Mouse (Mus musculus): ENCODE data around the gene Ubr7. TPM values are rescaled to one million over a fixed set of nuclear protein-coding genes. Genes with fewer than 3 reads are reported as not detected.

The Ubr7 gene
- total and polyA plus RNA-seq, 3 experiments, result 46.3 to 80.4 (median 48.8) TPM

GRCm38 (mm10) chr12:102771601-102772000 is 13.8 kb downstream of the Ubr7 start:
- TF ChIP-seq JUN (IDR thresholded peaks at IDR 0.05; ENCODE audit: insufficient read depth, low read depth, low read length), result no peak
- peak; percentile 21; the same call in 1 of the 2 replicates for TF ChIP-seq MAFK (IDR thresholded peaks at IDR 0.05; ENCODE audit: insufficient replicate concordance, low read length)
- TF ChIP-seq ZMIZ1 (IDR thresholded peaks at IDR 0.05; ENCODE audit: low read depth, low read length), result no peak
- Histone ChIP-seq H3K27me3 (replicated peaks) (no peaks in the 10 kb centered on the region), H3K4me3 (replicated peaks in 1 of 3; ENCODE audit: low read depth in 2 of 3, low read length in 2 of 3, poor library complexity in 1 of 3) (no peak overlapping the region), H3K36me3 (replicated peaks in 1 of 2; ENCODE audit: control insufficient read depth in 1 of 2, insufficient read depth in 1 of 2, low read length in 1 of 2) (peaks cover 74 to 94% of the 10 kb centered on the region in 2 experiments), H3K9ac (ENCODE audit: insufficient read depth, low read depth) (no peak overlapping the region), H3K79me2 (replicated peaks; ENCODE audit: control insufficient read depth, extremely low read depth, insufficient read depth, poor library complexity, severe bottlenecking) (no peaks in the 10 kb centered on the region), H3K9me3 (replicated peaks; ENCODE audit: low read length) (peaks cover 2% of the 10 kb centered on the region), H3K27ac (ENCODE audit: insufficient read depth, low read depth) (no peak overlapping the region), H3K4me2 (ENCODE audit: insufficient read depth, low read depth, poor library complexity, severe bottlenecking) (no peak overlapping the region), H3K4me1 (ENCODE audit: control insufficient read depth in 1 of 2, insufficient read depth in 2 of 2) (peaks cover 0 to 3% of the 10 kb centered on the region in 2 experiments; a peak in 1 of 4 replicates)
- in situ Hi-C loops (cut with MboI; ENCODE audit: low pct_ligation_motif_present, low pct_unique_long_range_greater_than_20kb, low sequenced_read_pairs) (no loop called here), dilution Hi-C loops (cut with MboI; ENCODE audit: extremely low pct_ligation_motif_present, extremely low pct_unique_long_range_greater_than_20kb, low sequenced_read_pairs) (no loop called here)
- DNase-seq (ENCODE audit: extremely low read depth), result no peak

GRCm38 (mm10) chr12:102772676-102773075 is 14.9 kb downstream of the Ubr7 start:
- peaks cover 2% of the 10 kb centered on the region for H3K9me3 ChIP-seq (replicated peaks; ENCODE audit: low read length)
- H3K4me3 ChIP-seq (replicated peaks in 1 of 3; ENCODE audit: low read depth in 2 of 3, low read length in 2 of 3, poor library complexity in 1 of 3), result no peak overlapping the region
- no peak overlapping the region for H3K9ac ChIP-seq (ENCODE audit: insufficient read depth, low read depth)
- TF ChIP-seq MAZ (IDR thresholded peaks at IDR 0.05; ENCODE audit: low read depth, low read length) (no peak), ETS1 (conservative IDR thresholded peaks at IDR 0.05; ENCODE audit: low read depth, low read length) (no peak), RCOR1 (conservative IDR thresholded peaks at IDR 0.05; ENCODE audit: low read depth, low read length) (no peak), TCF12 (IDR thresholded peaks at IDR 0.05; ENCODE audit: low read depth, low read length) (no peak), MXI1 (IDR thresholded peaks at IDR 0.05; ENCODE audit: low read depth, low read length) (no peak), GABPA (IDR thresholded peaks at IDR 0.05; ENCODE audit: insufficient replicate concordance, low read depth, low read length) (no peak), ELF1 (IDR thresholded peaks at IDR 0.05; ENCODE audit: low read depth, low read length) (no peak), UBTF (IDR thresholded peaks at IDR 0.05; ENCODE audit: low read depth, low read length) (no peak), MYC (IDR thresholded peaks at IDR 0.05; ENCODE audit: low read depth, low read length) (no peak), E2F4 (IDR thresholded peaks at IDR 0.05; ENCODE audit: insufficient replicate concordance, low read depth, low read length) (no peak), ZKSCAN1 (IDR thresholded peaks at IDR 0.05; ENCODE audit: borderline replicate concordance, low read depth, low read length) (no peak), IRF4 (IDR thresholded peaks at IDR 0.05; ENCODE audit: low read depth, low read length) (no peak), CHD2 (IDR thresholded peaks at IDR 0.05; ENCODE audit: low read length) (no peak), JUND (conservative IDR thresholded peaks at IDR 0.05; ENCODE audit: low read depth, low read length) (no peak), CTCF (conservative IDR thresholded peaks at IDR 0.05 in 1 of 2, IDR thresholded peaks at IDR 0.05 in 1 of 2; ENCODE audit: low read depth in 2 of 2, low read length in 2 of 2) (no peak), NRF1 (IDR thresholded peaks at IDR 0.05; ENCODE audit: low read depth, low read length) (no peak), SIN3A (IDR thresholded peaks at IDR 0.05; ENCODE audit: low read length) (no peak), ZNF384 (IDR thresholded peaks at IDR 0.05; ENCODE audit: low read depth, low read length) (no peak), POLR2AphosphoS2 (IDR thresholded peaks at IDR 0.05; ENCODE audit: low read depth, low read length) (no peak)
- H3K36me3 ChIP-seq (replicated peaks in 1 of 2; ENCODE audit: control insufficient read depth in 1 of 2, insufficient read depth in 1 of 2, low read length in 1 of 2), result peaks cover 78 to 95% of the 10 kb centered on the region in 2 experiments
- no peak for DNase-seq (ENCODE audit: extremely low read depth)
- dilution Hi-C loops (cut with MboI; ENCODE audit: extremely low pct_ligation_motif_present, extremely low pct_unique_long_range_greater_than_20kb, low sequenced_read_pairs) (no loop called here), in situ Hi-C loops (cut with MboI; ENCODE audit: low pct_ligation_motif_present, low pct_unique_long_range_greater_than_20kb, low sequenced_read_pairs) (no loop called here)
- no peak overlapping the region for H3K4me2 ChIP-seq (ENCODE audit: insufficient read depth, low read depth, poor library complexity, severe bottlenecking)
- peaks cover 0 to 4% of the 10 kb centered on the region in 2 experiments; a peak in 2 of 4 replicates for H3K4me1 ChIP-seq (ENCODE audit: control insufficient read depth in 1 of 2, insufficient read depth in 2 of 2)
- H3K27me3 ChIP-seq (replicated peaks), result no peaks in the 10 kb centered on the region
- no peak overlapping the region for H3K27ac ChIP-seq (ENCODE audit: insufficient read depth, low read depth)
- H3K79me2 ChIP-seq (replicated peaks; ENCODE audit: control insufficient read depth, extremely low read depth, insufficient read depth, poor library complexity, severe bottlenecking), result no peaks in the 10 kb centered on the region

Data from CH12.LX (cell line).